Mouse (Mus musculus) heart, embryonic 14.5 days (tissue): ENCODE data around the gene Sncb. TPM values are rescaled to one million over a fixed set of nuclear protein-coding genes. Genes with fewer than 3 reads are reported as not detected.

Experiments
- ATAC-seq: fragments of 200-750 bp; cut with Nextera tagmentation; 2 replicates; pipeline ENCODE4 v1.8.0; 2017; ENCODE audit warnings: low read depth, moderate TSS enrichment; ENCODE audit not compliant: insufficient number of reproducible peaks, insufficient read depth, low FRiP score
- H3K27ac ChIP-seq, 2 experiments: fragments of 200-500 bp in 1 of 2; fragments of 300-500 bp in 1 of 2; sonication (generic) in 1 of 2; replicated peaks in 1 of 2; 2 replicates each; pipeline ENCODE4 v1.5.1; 2012 to 2014; ENCODE audit warnings: low read depth in 2 of 2, low read length in 2 of 2, control low read depth in 1 of 2, mild to moderate bottlenecking in 1 of 2, mixed read lengths in 1 of 2; ENCODE audit not compliant: control insufficient read depth in 1 of 2, insufficient read depth in 1 of 2
- H3K27me3 ChIP-seq: fragments of 300-500 bp; sonication (generic); 2 replicates; pipeline ENCODE4 v1.6.1; 2014; ENCODE audit warnings: mild to moderate bottlenecking, low read length, control low read depth; ENCODE audit not compliant: control insufficient read depth, insufficient read depth
- H3K36me3 ChIP-seq: fragments of 300-500 bp; sonication (generic); 2 replicates; pipeline ENCODE4 v1.6.1; 2014; ENCODE audit warnings: mild to moderate bottlenecking, control low read depth, low read length, mixed read lengths; ENCODE audit not compliant: control insufficient read depth, insufficient read depth
- H3K4me1 ChIP-seq, 2 experiments: fragments of 200-500 bp in 1 of 2; fragments of 300-500 bp in 1 of 2; sonication (generic) in 1 of 2; 2 replicates each; pipeline ENCODE4 v1.6.1; 2012 to 2014; ENCODE audit warnings: low read length in 2 of 2, control low read depth in 1 of 2, mixed read lengths in 1 of 2; ENCODE audit not compliant: control insufficient read depth in 2 of 2, insufficient read depth in 2 of 2
- H3K4me2 ChIP-seq: fragments of 300-500 bp; sonication (generic); 2 replicates; pipeline ENCODE4 v1.6.1; 2014; ENCODE audit warnings: mild to moderate bottlenecking, low read length
- H3K4me3 ChIP-seq, 2 experiments: fragments of 200-500 bp in 1 of 2; fragments of 300-500 bp in 1 of 2; sonication (generic) in 1 of 2; 2 replicates each; pipeline ENCODE4 v1.5.1; 2012 to 2014; ENCODE audit warnings: low read length in 2 of 2, mild to moderate bottlenecking in 2 of 2, control low read depth in 1 of 2, low read depth in 1 of 2, moderate library complexity in 1 of 2; ENCODE audit not compliant: control insufficient read depth in 1 of 2, insufficient read depth in 1 of 2
- H3K9ac ChIP-seq: fragments of 300-500 bp; sonication (generic); 2 replicates; pipeline ENCODE4 v1.6.1; 2014; ENCODE audit warnings: mild to moderate bottlenecking, low read length
- H3K9me3 ChIP-seq: fragments of 300-500 bp; sonication (generic); 2 replicates; pipeline ENCODE4 v1.6.1; 2016; ENCODE audit warnings: low read length, control low read depth; ENCODE audit not compliant: control insufficient read depth
- WGBS: fragments of 180-500 bp; shearing (Covaris S2); extraction: QIAGEN DNeasy Blood & Tissue Kit; methylation state at CpG from one replicate; pipeline ENCODE4 v1.1.7; 2014; 5-methylcytosine and 5-hydroxymethylcytosine counted together
- polyA plus RNA-seq: library from polyadenylated mRNA; unstranded; fragments of >200 nt; fragmentation: Nextera tagmentation; extraction: Ambion mirVana; gene quantifications from 2 replicates; pipeline ENCODE4 v1.2.1, GENCODE M21; 2014

Gene Sncb
- polyA plus RNA-seq, 1 experiment from 2014 or later = not detected

GRCm38 (mm10) chr13:54716916-54717315 is 49.5 kb downstream of the Sncb start:
- Histone ChIP-seq H3K4me1 (no peaks in the 10 kb centered on the region), H3K27ac (no peak overlapping the region), H3K9ac (no peak overlapping the region), H3K27me3 (peaks cover 10% of the 10 kb centered on the region; the same call in 1 of the 2 replicates), H3K4me2 (no peak overlapping the region), H3K9me3 (no peaks in the 10 kb centered on the region), H3K4me3 (no peak overlapping the region), H3K36me3 (no peaks in the 10 kb centered on the region)
- WGBS = 3% methylated on average over 5 of the region's 5 CpGs
- ATAC-seq = no peak

DNA sequence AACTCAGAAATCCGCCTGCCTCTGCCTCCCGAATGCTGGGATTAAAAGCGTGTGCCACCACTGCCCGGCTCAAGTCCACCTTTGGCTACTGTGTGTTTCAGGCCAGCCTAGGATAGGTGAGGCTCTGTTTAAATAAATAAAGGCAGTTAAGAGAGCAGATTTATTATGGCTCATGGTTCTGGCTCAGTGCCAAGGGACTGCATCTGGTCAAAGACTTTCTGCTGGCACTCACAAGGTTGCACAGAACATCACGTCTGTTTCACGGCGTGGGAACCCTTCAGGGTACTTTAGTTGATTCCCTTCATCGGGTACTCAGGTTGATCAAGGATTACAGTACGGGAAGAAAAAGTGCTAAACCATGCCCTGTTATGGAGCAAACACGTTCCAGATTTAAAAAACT is 51.4 kb downstream of the Sncb start:
- Histone ChIP-seq H3K4me1 (no peaks in the 10 kb centered on the region), H3K36me3 (no peaks in the 10 kb centered on the region), H3K9me3 (no peaks in the 10 kb centered on the region), H3K27me3 (peaks cover 10% of the 10 kb centered on the region; the same call in 1 of the 2 replicates), H3K27ac (no peak overlapping the region), H3K9ac (no peak overlapping the region), H3K4me2 (no peak overlapping the region), H3K4me3 (no peak overlapping the region)
- ATAC-seq = no peak
- 65% methylated on average over 10 of the region's 10 CpGs for WGBS

DNA sequence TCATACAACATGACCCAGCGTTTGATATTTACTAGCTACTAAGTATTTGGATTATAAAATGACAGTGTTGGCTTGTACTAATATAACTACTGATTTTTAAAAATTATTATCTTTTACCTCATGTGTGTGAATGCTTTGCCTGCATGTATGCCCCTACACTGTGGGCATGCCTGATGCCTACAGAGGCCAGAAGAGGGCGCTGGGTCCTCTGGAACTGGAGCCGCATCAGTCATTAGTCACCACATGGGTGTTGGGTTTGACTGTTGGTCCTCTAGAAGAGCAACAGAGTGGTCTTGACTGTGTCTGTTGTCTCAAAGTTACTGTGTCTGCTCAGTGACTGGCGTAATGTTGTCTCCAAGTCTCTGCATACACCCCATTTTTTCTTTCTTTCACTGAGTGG is 52.0 kb downstream of the Sncb start:
- no peaks in the 10 kb centered on the region for H3K4me1 ChIP-seq
- 36% methylated on average over 4 of the region's 4 CpGs for WGBS
- H3K4me3 ChIP-seq = no peak overlapping the region
- no peak overlapping the region for H3K27ac ChIP-seq
- H3K27me3 ChIP-seq = peaks cover 10% of the 10 kb centered on the region; the same call in 1 of the 2 replicates
- no peak overlapping the region for H3K4me2 ChIP-seq
- no peaks in the 10 kb centered on the region for H3K36me3 ChIP-seq
- ATAC-seq = no peak
- H3K9me3 ChIP-seq = no peaks in the 10 kb centered on the region
- no peak overlapping the region for H3K9ac ChIP-seq

GRCm38 (mm10) chr13:54710866-54711265 is 55.5 kb downstream of the Sncb start:
- no peak for ATAC-seq
- Histone ChIP-seq H3K4me2 (no peak overlapping the region), H3K4me3 (no peak overlapping the region), H3K27ac (no peak overlapping the region), H3K4me1 (no peaks in the 10 kb centered on the region), H3K9me3 (no peaks in the 10 kb centered on the region), H3K36me3 (no peaks in the 10 kb centered on the region), H3K27me3 (peaks cover 4% of the 10 kb centered on the region; the same call in 1 of the 2 replicates), H3K9ac (no peak overlapping the region)
- WGBS = 63% methylated on average over 3 of the region's 3 CpGs

Other genes with a start within 250 kb of the Sncb start
- gene 4833439L19Rik, start 201.2 kb downstream of the Sncb start, polyA plus RNA-seq = 123 and 128 TPM in 2 replicates
- 16.1 and 19.2 TPM in 2 replicates for gene Arl10, start 191.6 kb downstream of the Sncb start, polyA plus RNA-seq
- 46.5 and 48.9 TPM in 2 replicates for gene Nop16, start 176.5 kb downstream of the Sncb start, polyA plus RNA-seq
- gene Higd2a, start 176.4 kb downstream of the Sncb start, polyA plus RNA-seq = 318 and 319 TPM in 2 replicates
- 37.9 and 45.0 TPM in 2 replicates for gene Cltb, start 155.3 kb downstream of the Sncb start, polyA plus RNA-seq
- gene Faf2, start 144.8 kb downstream of the Sncb start, polyA plus RNA-seq = 57.1 and 64.4 TPM in 2 replicates
- 52.1 and 60.2 TPM in 2 replicates for gene Rnf44, start 72.7 kb downstream of the Sncb start, polyA plus RNA-seq
- gene Cdhr2, start 65.1 kb downstream of the Sncb start, polyA plus RNA-seq = not detected in 2 replicates
- gene Gprin1, start 16.7 kb downstream of the Sncb start, polyA plus RNA-seq = 0.08 and 0.12 TPM in 2 replicates
- not detected in 2 replicates for gene Eif4e1b, start 17.4 kb upstream of the Sncb start, polyA plus RNA-seq
- 3.5 and 4.2 TPM in 2 replicates for gene Tspan17, start 22.8 kb upstream of the Sncb start, polyA plus RNA-seq
- gene Unc5a, start 182.8 kb upstream of the Sncb start, polyA plus RNA-seq = 2.3 and 2.7 TPM in 2 replicates